Mouse (Mus musculus) cortical plate, adult 2 months (tissue): Measurements from ENCODE around the gene Dhdds. TPM values are rescaled to one million over a fixed set of nuclear protein-coding genes. Genes with fewer than 3 reads are reported as not detected.

Source experiments
- H3K27ac ChIP-seq: fragments of 200-500 bp; 2 replicates; pipeline ENCODE4 v1.5.1; 2012; ENCODE audit warnings: low read length, control low read depth, inconsistent platforms; ENCODE audit not compliant: insufficient read depth
- H3K4me1 ChIP-seq: fragments of 200-500 bp; 2 replicates; pipeline ENCODE4 v1.6.1; 2011; ENCODE audit warnings: low read length; ENCODE audit not compliant: control insufficient read depth, insufficient read depth
- H3K4me3 ChIP-seq: fragments of 200-500 bp; 2 replicates; pipeline ENCODE4 v1.5.1; 2011; ENCODE audit warnings: mild to moderate bottlenecking, low read length, control low read depth; ENCODE audit not compliant: insufficient read depth
- CTCF ChIP-seq: fragments of 200-500 bp; IDR thresholded peaks from 2 replicates; pipeline ENCODE4 v1.5.1; 2011; ENCODE audit warnings: mild to moderate bottlenecking, control low read depth, low read length; ENCODE audit not compliant: insufficient read depth; ENCODE audit errors: extremely low read depth
- POLR2A ChIP-seq: fragments of 200-500 bp; IDR thresholded peaks from 2 replicates; pipeline ENCODE4 v1.6.1; 2011; ENCODE audit warnings: mild to moderate bottlenecking, low read length, control low read depth; ENCODE audit not compliant: insufficient read depth; ENCODE audit errors: extremely low read depth
- polyA plus RNA-seq: library from polyadenylated mRNA; depleted of rRNA; stranded (reverse); fragments of >200 nt; gene quantifications from 2 replicates; pipeline ENCODE4 v1.2.3, GENCODE M21; 2012

Gene Dhdds
- polyA plus RNA-seq, 1 experiment: 66.2 TPM

GRCm38 (mm10) chr4:133978021-133978711 lies 22.6 kb downstream of the Dhdds start:
- no peak for TF ChIP-seq CTCF
- TF ChIP-seq POLR2A: no peak
- Histone ChIP-seq H3K4me1 (no peaks in the 10 kb centered on the region), H3K4me3 (no peak overlapping the region), H3K27ac (no peak overlapping the region)

- Histone ChIP-seq H3K4me1 (no peaks in the 10 kb centered on the region), H3K27ac (no peak overlapping the region), H3K4me3 (no peak overlapping the region)
- TF ChIP-seq CTCF (no peak), POLR2A (no peak)
Measured at GRCm38 (mm10) chr4:133971741-133972140, 29.0 kb downstream of the Dhdds start.

DNA sequence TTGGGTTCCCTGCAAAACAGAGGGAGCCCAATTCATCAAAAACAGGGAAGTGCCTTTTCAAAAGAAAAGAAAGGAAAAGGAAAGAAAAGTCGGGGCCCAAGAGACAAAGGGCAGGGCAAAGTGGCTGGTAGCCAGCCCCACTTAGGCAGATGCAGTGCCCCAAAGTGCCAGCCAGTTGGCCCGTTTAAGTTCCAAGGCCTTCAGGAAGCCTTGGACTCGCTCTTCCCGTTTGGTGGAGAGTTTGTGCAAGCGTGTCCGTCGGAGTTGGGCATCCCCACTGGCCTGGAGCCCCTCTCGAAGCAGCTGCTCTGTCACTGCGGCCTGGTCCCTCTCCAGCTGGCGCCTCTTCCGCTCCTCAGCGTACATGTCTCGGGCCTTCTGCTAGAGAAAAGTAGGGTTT lies 29.8 kb downstream of the Dhdds start:
- H3K27ac ChIP-seq: no peak overlapping the region
- TF ChIP-seq CTCF: no peak

GRCm38 (mm10) chr4:133970196-133970595 lies 30.5 kb downstream of the Dhdds start:
- no peak overlapping the region for H3K27ac ChIP-seq
- no peak overlapping the region for H3K4me3 ChIP-seq
- no peak for TF ChIP-seq CTCF
- H3K4me1 ChIP-seq: peaks cover 2% of the 10 kb centered on the region; the same call in 1 of the 2 replicates

More for the DNA sequence above, 29.8 kb downstream of the Dhdds start:
- H3K4me3 ChIP-seq: no peak overlapping the region
- peaks cover 2% of the 10 kb centered on the region; the same call in 1 of the 2 replicates for H3K4me1 ChIP-seq

DNA sequence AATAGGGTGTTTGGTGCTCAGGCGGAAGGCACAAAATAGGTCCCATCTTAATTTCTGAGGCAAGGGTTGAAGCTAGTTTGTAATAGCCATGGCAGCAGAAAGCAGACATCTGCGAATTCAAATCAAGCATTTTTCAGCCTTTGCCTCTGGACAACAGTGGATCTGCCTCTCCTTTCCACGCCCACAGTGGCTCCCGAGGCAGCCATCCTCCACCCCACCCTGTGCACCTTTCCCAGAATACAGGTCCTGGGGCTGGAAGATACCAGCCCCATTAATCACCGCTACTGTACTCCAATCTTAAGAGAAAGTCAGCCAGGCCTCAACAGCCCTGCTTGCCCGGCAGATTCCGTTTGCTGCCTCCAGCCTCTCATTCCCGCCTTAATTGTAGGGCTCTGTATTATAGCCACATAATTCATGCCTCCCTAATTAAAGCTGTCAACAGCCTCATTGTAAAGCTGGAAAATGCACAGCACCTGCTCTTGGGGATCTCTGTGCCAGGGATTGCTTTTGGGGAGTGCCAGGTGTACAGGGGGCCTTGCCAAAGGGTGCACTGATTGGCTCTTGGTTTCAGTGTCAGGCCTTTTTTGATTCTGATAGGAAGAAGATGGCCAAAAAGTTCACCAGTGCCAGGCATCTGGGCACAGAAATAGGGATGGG lies 31.5 kb downstream of the Dhdds start:
- TF ChIP-seq POLR2A (no peak), CTCF (no peak)
- no peak overlapping the region for H3K4me3 ChIP-seq
- peaks cover 2% of the 10 kb centered on the region; the same call in 1 of the 2 replicates for H3K4me1 ChIP-seq
- H3K27ac ChIP-seq: 0 out of 2 replicates have a peak overlapping the region, but pooled peaks have one; percentile 24

- Histone ChIP-seq H3K27ac (peak within 1 kb of the TSS; percentile 97), H3K4me3 (peak within 1 kb of the TSS; percentile 59), H3K4me1 (peaks cover 2% of the 10 kb centered on the region; the same call in 1 of the 2 replicates)
- TF ChIP-seq POLR2A (no peak), CTCF (no peak)
Measured at GRCm38 (mm10) chr4:133968150-133968921, 32.4 kb downstream of the Dhdds start, which contains the start of gene Hmgn2. TSS of gene Hmgn2 (minus strand) at chr4:133968650.

DNA sequence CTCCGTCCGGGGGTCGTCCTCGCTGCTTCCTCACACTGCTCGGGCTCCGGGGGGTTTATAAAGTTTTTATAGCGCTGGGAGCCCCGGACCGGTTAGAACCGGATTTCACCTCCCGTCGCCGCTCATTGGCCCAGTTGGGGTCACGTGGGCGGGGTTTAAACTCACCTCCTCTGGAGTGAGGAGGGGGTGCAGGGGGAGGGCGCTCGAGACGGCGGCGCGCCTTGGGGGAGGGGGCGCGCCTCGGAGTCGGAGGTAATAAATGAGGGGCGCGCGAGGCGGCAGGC lies 32.9 kb downstream of the Dhdds start:
- H3K4me3 ChIP-seq: peak overlapping the region; percentile 59
- TF ChIP-seq CTCF (no peak), POLR2A (0 out of 2 replicates have a peak, but pooled peaks have one; percentile 33)
- H3K4me1 ChIP-seq: peaks cover 2% of the 10 kb centered on the region; the same call in 1 of the 2 replicates
- peak overlapping the region; percentile 97 for H3K27ac ChIP-seq

DNA sequence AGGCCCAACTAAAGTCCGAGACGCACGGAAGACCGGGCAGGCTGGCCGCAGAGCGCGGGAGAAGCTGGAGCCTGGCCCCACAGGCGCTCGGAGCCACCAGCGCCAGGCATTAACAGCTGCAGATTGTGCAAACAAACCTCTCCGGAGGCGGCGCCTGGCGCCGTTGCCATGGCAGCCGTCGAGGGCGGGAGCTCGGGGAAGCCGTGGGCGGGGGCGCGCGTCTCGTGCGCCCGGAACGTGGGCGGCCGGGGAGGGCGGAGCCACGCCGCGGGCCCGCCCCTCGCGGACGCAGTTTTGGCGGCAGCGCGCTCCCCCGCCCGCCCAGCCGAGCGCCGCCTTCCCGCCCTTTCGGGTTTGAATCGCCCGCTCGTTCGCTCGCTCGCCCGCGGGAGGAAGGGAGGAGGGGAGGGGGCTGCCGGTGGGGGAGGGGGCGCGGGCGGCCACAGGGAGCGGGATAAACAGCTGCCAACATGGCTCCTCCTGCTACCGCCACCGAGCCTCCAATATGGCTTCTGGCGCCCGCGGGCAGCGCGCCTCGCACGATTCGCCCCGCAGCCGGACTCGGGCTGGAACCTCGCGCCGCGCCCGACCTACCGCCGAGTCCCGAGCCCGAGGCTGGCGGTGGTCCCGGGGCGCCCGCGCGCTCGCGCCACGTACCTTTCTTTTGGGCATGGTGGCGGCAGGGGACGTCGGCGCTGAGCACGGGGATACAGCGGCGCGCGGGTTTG lies 33.4 kb downstream of the Dhdds start:
- peaks cover 2% of the 10 kb centered on the region; the same call in 1 of the 2 replicates for H3K4me1 ChIP-seq
- H3K4me3 ChIP-seq: peak overlapping the region; percentile 59
- TF ChIP-seq POLR2A (peak; percentile 72), CTCF (no peak)
- H3K27ac ChIP-seq: peak overlapping the region; percentile 97
